Mouse (Mus musculus): ENCODE data around the gene Pomt1.

GRCm38 (mm10) chr2:32207682-32208081 is 28.7 kb upstream of the Pomt1 start:
- TF ChIP-seq CTCF (IDR thresholded peaks at IDR 0.05; ENCODE audit: low read depth) (no peak), EP300 (IDR thresholded peaks at IDR 0.05; ENCODE audit: low read depth) (no peak)
